Comparison of ENCODE assay signal across 34 mouse cellular contexts in the genomic region with DNA sequence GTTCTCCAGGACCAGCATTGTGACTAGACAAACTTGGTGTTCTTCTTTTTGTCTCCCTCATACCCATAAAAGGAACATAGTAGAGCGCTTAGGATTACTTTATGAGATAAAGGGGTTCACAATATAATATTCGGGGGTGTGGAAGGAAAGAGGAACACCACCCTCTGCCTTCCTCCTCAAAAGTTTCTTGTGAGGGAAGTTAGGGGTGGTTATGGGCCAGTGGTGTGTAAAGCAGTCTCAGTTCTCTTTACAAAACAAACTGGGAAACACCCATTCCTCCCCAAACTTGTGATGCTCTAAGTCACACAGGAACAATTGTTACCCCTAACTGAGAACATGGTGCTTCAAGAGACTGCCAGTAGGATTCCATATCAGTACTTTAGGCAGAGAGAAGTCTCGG. TPM values are rescaled to one million over a fixed set of nuclear protein-coding genes. Genes with fewer than 3 reads are reported as not detected.
DNase-seq lines count a peak whose midpoint lies in the region; ATAC-seq and TF ChIP-seq lines count a peak whose summit lies in the region.
"Had no signal": no experiment of that assay in that cellular context is flagged by ENCODE, and none has a peak within 500 bp of the region (broad histone marks: within the 10 kb centered on the region; RNA-seq: fewer than 3 reads in every experiment).

No protein-coding gene starts in this region.

- no peak overlapping the region for H3K4me3 ChIP-seq in spleen, adult 2 months (ENCODE audit: extremely low read depth, insufficient read depth, insufficient read length)
- H3K4me3 ChIP-seq in MEL (ENCODE audit: control insufficient read depth in 1 of 2, insufficient read depth in 1 of 2, low read depth in 2 of 2, low read length in 2 of 2), result no peak overlapping the region
- H3K4me3 ChIP-seq in midbrain, embryonic 15.5 days, result no peak overlapping the region
- H3K4me3 ChIP-seq: hindbrain, embryonic 13.5 days; kidney, embryonic 15.5 days; layer of hippocampus, adult 2 months; myocyte; neural tube, embryonic 12.5 days had no signal

- peak overlapping the region; percentile 69; the same call in 1 of the 2 replicates for H3K27ac ChIP-seq in spleen, adult 2 months (ENCODE audit: insufficient read depth, low read length)
- H3K27ac ChIP-seq in MEL (ENCODE audit: control insufficient read depth, low read depth, low read length), result no peak overlapping the region
- H3K27ac ChIP-seq in midbrain, embryonic 15.5 days, result no peak overlapping the region
- H3K27ac ChIP-seq: hindbrain, embryonic 13.5 days; kidney, embryonic 15.5 days; layer of hippocampus, adult 2 months; liver, embryonic 14.5 days; neural tube, embryonic 12.5 days had no signal

- TF ChIP-seq CTCF in spleen, adult 2 months (IDR thresholded peaks at IDR 0.05; ENCODE audit: extremely low read depth, insufficient read depth, insufficient read length, insufficient replicate concordance), result no peak
- TF ChIP-seq CTCF in MEL (IDR thresholded peaks at IDR 0.05 in 2 of 3, conservative IDR thresholded peaks at IDR 0.05 in 1 of 3; ENCODE audit: control insufficient read depth in 1 of 3, insufficient read depth in 1 of 3, low read depth in 2 of 3, low read length in 3 of 3, poor library complexity in 1 of 3, severe bottlenecking in 1 of 3), result no peak

- H3K27me3 ChIP-seq in spleen, adult 2 months (ENCODE audit: control insufficient read depth, insufficient read depth, low read length), result no peaks in the 10 kb centered on the region
- H3K27me3 ChIP-seq in MEL (ENCODE audit: control insufficient read depth in 1 of 2, insufficient read depth in 2 of 2, low read length in 2 of 2), result no peaks in the 10 kb centered on the region
- no peaks in the 10 kb centered on the region for H3K27me3 ChIP-seq in splenic B cell, adult 2 months (ENCODE audit: control insufficient read depth, insufficient read depth, low read length, poor library complexity, severe bottlenecking)
- no peaks in the 10 kb centered on the region for H3K27me3 ChIP-seq in midbrain, embryonic 15.5 days (replicated peaks)
- H3K27me3 ChIP-seq: hindbrain, embryonic 13.5 days; kidney, embryonic 15.5 days; neural tube, embryonic 12.5 days had no signal

- H3K79me2 ChIP-seq in MEL (ENCODE audit: control insufficient read depth, insufficient read depth, low read length, poor library complexity), result no peaks in the 10 kb centered on the region

- no peak for TF ChIP-seq POLR2A in spleen, adult 2 months (IDR thresholded peaks at IDR 0.05; ENCODE audit: low read depth, low read length)
- TF ChIP-seq POLR2A in MEL (IDR thresholded peaks at IDR 0.05; ENCODE audit: control insufficient read depth in 1 of 2, insufficient read depth in 1 of 2, low read depth in 1 of 2, low read length in 2 of 2, poor library complexity in 1 of 2), result no peak

- peaks cover 11% of the 10 kb centered on the region; the same call in 1 of the 2 replicates for H3K4me1 ChIP-seq in spleen, adult 2 months (ENCODE audit: control insufficient read depth, insufficient read depth, insufficient read length)
- no peaks in the 10 kb centered on the region for H3K4me1 ChIP-seq in MEL (ENCODE audit: control insufficient read depth in 1 of 2, insufficient read depth in 2 of 2, low read length in 2 of 2)
- no peaks in the 10 kb centered on the region for H3K4me1 ChIP-seq in midbrain, embryonic 15.5 days
- H3K4me1 ChIP-seq: hindbrain, embryonic 13.5 days; kidney, embryonic 15.5 days; neural tube, embryonic 12.5 days had no signal

- H3K4me2 ChIP-seq in midbrain, embryonic 15.5 days, result no peak overlapping the region
- H3K4me2 ChIP-seq: heart, embryonic 11.5 days; hindbrain, embryonic 13.5 days; kidney, embryonic 15.5 days; lung, embryonic 14.5 days; neural tube, embryonic 12.5 days had no signal

- ATAC-seq in megakaryocyte, adult 5-6 weeks (ENCODE audit: poor library complexity, severe bottlenecking), result peak; percentile 95
- no peak for ATAC-seq in midbrain, embryonic 15.5 days (replicated peaks)
- ATAC-seq: forebrain, embryonic 14.5 days had no signal

- WGBS in spleen, adult 2 months, result 32% methylated on average over 3 of the region's 3 CpGs
- 86% methylated on average over 3 of the region's 3 CpGs for WGBS in midbrain, embryonic 15.5 days

- H3K9me3 ChIP-seq in MEL (replicated peaks; ENCODE audit: insufficient read depth, low read length), result no peaks in the 10 kb centered on the region
- H3K9me3 ChIP-seq in midbrain, embryonic 15.5 days, result no peaks in the 10 kb centered on the region
- H3K9me3 ChIP-seq: kidney, embryonic 15.5 days; neural tube, embryonic 12.5 days had no signal

- DNase-seq in spleen, adult 2 months (ENCODE audit: low read depth in 1 of 2, low spot score in 2 of 2), result peak; percentile 44 to 67
- no peak for DNase-seq in spleen, postnatal 4 days (ENCODE audit: low spot score in 2 of 2)
- DNase-seq in MEL (ENCODE audit: low read depth, low spot score), result peak; percentile 14
- peak; percentile 83 for DNase-seq in splenic B cell, adult 2 months (ENCODE audit: low read depth, low spot score)
- no peak for DNase-seq in embryo, embryonic 11 days
- DNase-seq: adrenal gland, postnatal 14 days; cerebellum, adult 11-12 months; cerebellum, postnatal 14 days; gastrocnemius, postnatal 14 days; heart, postnatal 4 days; kidney, adult 11 months; kidney, postnatal 25 days; lung, embryonic 14.5 days; lung, postnatal 4 days; midbrain, embryonic 14.5 days; right cerebral cortex, postnatal 4 days; thymus, adult 2 months; thymus, postnatal 4 days had no signal

- no peak for TF ChIP-seq RAD21 in MEL (IDR thresholded peaks at IDR 0.05; ENCODE audit: low read depth, low read length)

- TF ChIP-seq EP300 in MEL (IDR thresholded peaks at IDR 0.05; ENCODE audit: low read depth in 1 of 2, low read length in 2 of 2), result no peak

- H3K36me3 ChIP-seq in spleen, adult 2 months (ENCODE audit: control insufficient read depth, insufficient read depth, low read length), result no peaks in the 10 kb centered on the region
- no peaks in the 10 kb centered on the region for H3K36me3 ChIP-seq in MEL (ENCODE audit: control insufficient read depth in 1 of 2, insufficient read depth in 2 of 2, low read length in 2 of 2)
- H3K36me3 ChIP-seq in splenic B cell, adult 2 months (ENCODE audit: control insufficient read depth, insufficient read depth, low read length, poor library complexity, severe bottlenecking), result no peaks in the 10 kb centered on the region
- no peaks in the 10 kb centered on the region for H3K36me3 ChIP-seq in midbrain, embryonic 15.5 days (replicated peaks)
- H3K36me3 ChIP-seq: hindbrain, embryonic 13.5 days; kidney, embryonic 15.5 days; neural tube, embryonic 12.5 days had no signal

- no peak overlapping the region for H3K9ac ChIP-seq in MEL (ENCODE audit: control insufficient read depth, low read depth, low read length, poor library complexity, severe bottlenecking)
- H3K9ac ChIP-seq in midbrain, embryonic 15.5 days, result no peak overlapping the region
- H3K9ac ChIP-seq: hindbrain, embryonic 13.5 days; kidney, embryonic 15.5 days; liver, embryonic 14.5 days; lung, embryonic 14.5 days; neural tube, embryonic 12.5 days had no signal

TF ChIP-seq in MEL, 35 proteins besides CTCF, POLR2A, EP300 and RAD21:
- TF ChIP-seq USF2 (IDR thresholded peaks at IDR 0.05; ENCODE audit: borderline replicate concordance in 1 of 2, insufficient read depth in 1 of 2, low read depth in 1 of 2, low read length in 2 of 2), result no peak
- no peak for TF ChIP-seq CHD1 (IDR thresholded peaks at IDR 0.05; ENCODE audit: low read depth, low read length)
- TF ChIP-seq HCFC1 (IDR thresholded peaks at IDR 0.05; ENCODE audit: low read depth, low read length), result no peak
- TF ChIP-seq SMC3 (IDR thresholded peaks at IDR 0.05; ENCODE audit: low read depth, low read length), result no peak
- TF ChIP-seq JUND (IDR thresholded peaks at IDR 0.05; ENCODE audit: low read depth, low read length), result no peak
- no peak for TF ChIP-seq RCOR1 (IDR thresholded peaks at IDR 0.05; ENCODE audit: low read depth, low read length)
- no peak for TF ChIP-seq NELFE (IDR thresholded peaks at IDR 0.05; ENCODE audit: low read depth, low read length)
- TF ChIP-seq E2F4 (IDR thresholded peaks at IDR 0.05; ENCODE audit: borderline replicate concordance, low read depth, low read length), result no peak
- TF ChIP-seq NRF1 (IDR thresholded peaks at IDR 0.05; ENCODE audit: insufficient read depth, low read depth, low read length, poor library complexity, severe bottlenecking), result no peak
- no peak for TF ChIP-seq USF1 (IDR thresholded peaks at IDR 0.05; ENCODE audit: low read depth, low read length)
- no peak for TF ChIP-seq ZC3H11A (IDR thresholded peaks at IDR 0.05; ENCODE audit: low read depth, low read length)
- no peak for TF ChIP-seq BHLHE40 (IDR thresholded peaks at IDR 0.05; ENCODE audit: borderline replicate concordance, low read depth, low read length)
- TF ChIP-seq KAT2A (conservative IDR thresholded peaks at IDR 0.05; ENCODE audit: low read depth, low read length), result no peak
- TF ChIP-seq POLR2AphosphoS2 (IDR thresholded peaks at IDR 0.05; ENCODE audit: low read length), result no peak
- TF ChIP-seq GATA1 (IDR thresholded peaks at IDR 0.05; ENCODE audit: low read depth, low read length), result no peak
- TF ChIP-seq ETS1 (IDR thresholded peaks at IDR 0.05; ENCODE audit: low read depth, low read length), result no peak
- no peak for TF ChIP-seq MEF2A (IDR thresholded peaks at IDR 0.05; ENCODE audit: extremely low read depth, insufficient replicate concordance, low read depth, low read length, poor library complexity, severe bottlenecking)
- no peak for TF ChIP-seq GABPA (IDR thresholded peaks at IDR 0.05; ENCODE audit: low read depth, low read length)
- no peak for TF ChIP-seq MAX (IDR thresholded peaks at IDR 0.05; ENCODE audit: low read length)

RNA-seq across cellular contexts. Expression of a gene that starts 12.0 kb away (rescaled TPM):
- polyA plus RNA-seq in spleen, adult 2 months (2012; rRNA removed), result not detected in 2 replicates
- total RNA-seq in MEL (2012; rRNA removed), result not detected in 2 replicates
- not detected for polyA plus RNA-seq in MEL (2012; ENCODE audit: insufficient read depth in 1 of 2, insufficient read length in 2 of 2, low read depth in 1 of 2, low replicate concordance in 2 of 2, missing spikeins in 1 of 2)
- total RNA-seq in megakaryocyte, adult 5-6 weeks (2015), result not detected in 2 replicates
- total RNA-seq in megakaryocyte, adult 5-6 weeks (2017), result 0.65 TPM in 1 of 2 replicates, not detected in the other
- polyA plus RNA-seq in midbrain, embryonic 15.5 days (2015; fragmentation: Nextera tagmentation; extraction: Ambion mirVana), result not detected in 2 replicates
- total RNA-seq: adrenal gland, postnatal 14 days; gastrocnemius, postnatal 14 days; heart, adult 18-20 months; heart, postnatal 4 days; layer of hippocampus, adult 2 months; layer of hippocampus, postnatal 14 days; left cerebral cortex, adult 8-10 months; left cerebral cortex, postnatal 36 days had no signal
- polyA plus RNA-seq: embryonic facial prominence, embryonic 11.5 days; forebrain, embryonic 14.5 days; heart, embryonic 11.5 days; heart, embryonic 16.5 days; hindbrain, embryonic 13.5 days; liver, embryonic 14.5 days; lung, embryonic 14.5 days; midbrain, embryonic 14.5 days; neural tube, embryonic 12.5 days had no signal

Comparison
In these comparisons a context has a peak if more than half of its experiments do, and no peak if none do; other contexts are left out.
1. DNase-seq: peak in spleen, adult 2 months (2 of 2), MEL (single experiment) and splenic B cell, adult 2 months (single experiment); none in spleen, postnatal 4 days (0 of 2) and embryo, embryonic 11 days (single experiment).